Mouse (Mus musculus): ENCODE data around the gene Tbx15. TPM values are rescaled to one million over a fixed set of nuclear protein-coding genes. Genes with fewer than 3 reads are reported as not detected.
"Not testable (repeated sequence)": the region's sequence is repeated elsewhere in the genome, so short reads cannot be mapped to it uniquely, and the experiment has no call there.

Tbx15 gene
- polyA plus RNA-seq, 1 experiment = not detected

DNA sequence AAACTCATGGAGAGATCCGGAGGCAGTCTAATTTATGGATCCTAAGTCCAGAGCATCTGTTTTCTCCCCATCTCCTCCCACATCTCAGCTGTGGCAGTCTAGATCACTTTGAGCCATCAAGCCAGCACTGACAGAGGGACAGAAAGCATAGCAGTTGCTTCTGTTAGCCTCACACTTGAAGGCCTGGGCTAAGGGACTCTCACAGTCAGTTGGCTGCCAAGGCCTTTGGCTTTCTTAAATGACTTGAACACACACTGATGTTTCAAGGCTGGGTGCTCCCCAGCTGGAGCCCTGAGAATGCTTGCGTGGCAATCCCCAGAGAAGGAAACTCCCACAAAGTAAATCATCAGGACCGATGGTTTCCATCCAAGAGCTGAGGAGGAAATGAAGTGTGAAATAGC is 52.4 kb downstream of the Tbx15 start:
- Histone ChIP-seq H3K4me1 (no peaks in the 10 kb centered on the region), H3K36me3 (replicated peaks; ENCODE audit: low read length) (no peaks in the 10 kb centered on the region), H3K9me3 (no peaks in the 10 kb centered on the region), H3K27me3 (replicated peaks) (no peaks in the 10 kb centered on the region), H3K4me3 (replicated peaks) (no peak overlapping the region)
- no peak for TF ChIP-seq GATA1 (IDR thresholded peaks at IDR 0.05; ENCODE audit: borderline replicate concordance, low read length)
- TF ChIP-seq FLI1 (IDR thresholded peaks at IDR 0.05; ENCODE audit: low read length) = no peak

DNA sequence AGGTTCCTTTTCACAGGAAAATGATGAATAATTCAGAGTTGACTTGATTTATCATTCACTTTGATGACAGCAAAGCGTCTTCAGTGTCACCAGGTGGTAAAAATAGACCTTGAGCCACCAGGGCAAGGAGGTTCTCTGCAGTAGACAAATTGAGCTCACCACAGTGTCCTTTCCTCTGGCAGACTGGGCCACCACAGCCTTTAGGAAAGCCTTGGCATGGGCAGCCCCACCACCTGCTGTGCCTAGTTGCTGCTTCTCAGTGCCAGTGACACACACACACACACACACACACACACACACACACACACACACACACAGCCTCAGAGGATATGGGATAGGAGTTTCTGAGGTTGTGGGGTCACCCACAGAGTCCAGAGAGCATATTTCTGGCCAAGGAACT is 54.0 kb downstream of the Tbx15 start:
- H3K27me3 ChIP-seq (replicated peaks); H3K9me3 ChIP-seq; H3K4me3 ChIP-seq (replicated peaks); H3K36me3 ChIP-seq (replicated peaks; ENCODE audit: low read length); H3K4me1 ChIP-seq: not testable (repeated sequence)

DNA sequence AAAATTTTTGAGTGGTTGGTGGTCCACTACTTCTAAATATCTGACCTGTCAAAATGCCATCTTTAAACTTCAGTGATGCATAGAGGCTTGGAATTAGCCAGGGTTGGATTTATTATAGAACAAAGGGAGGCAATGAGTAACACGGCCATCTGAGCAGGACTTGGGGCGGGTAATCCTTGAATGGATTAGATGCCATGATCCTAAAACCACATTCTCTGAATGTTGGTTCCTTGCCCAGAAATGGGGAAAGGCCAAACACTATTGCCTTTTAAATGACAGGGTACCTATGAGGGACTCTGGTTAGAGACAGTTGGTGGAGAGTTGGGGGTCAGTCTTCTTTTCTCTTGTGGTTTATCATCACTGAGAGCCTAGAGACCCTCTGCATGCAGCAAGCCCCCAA is 55.1 kb downstream of the Tbx15 start:
- Histone ChIP-seq H3K27me3 (replicated peaks) (no peaks in the 10 kb centered on the region), H3K4me3 (replicated peaks) (no peak overlapping the region), H3K9me3 (peaks cover 3% of the 10 kb centered on the region; the same call in 1 of the 2 replicates), H3K36me3 (replicated peaks; ENCODE audit: low read length) (no peaks in the 10 kb centered on the region), H3K4me1 (no peaks in the 10 kb centered on the region)
- TF ChIP-seq GATA1 (IDR thresholded peaks at IDR 0.05; ENCODE audit: borderline replicate concordance, low read length) (no peak), FLI1 (IDR thresholded peaks at IDR 0.05; ENCODE audit: low read length) (no peak)

DNA sequence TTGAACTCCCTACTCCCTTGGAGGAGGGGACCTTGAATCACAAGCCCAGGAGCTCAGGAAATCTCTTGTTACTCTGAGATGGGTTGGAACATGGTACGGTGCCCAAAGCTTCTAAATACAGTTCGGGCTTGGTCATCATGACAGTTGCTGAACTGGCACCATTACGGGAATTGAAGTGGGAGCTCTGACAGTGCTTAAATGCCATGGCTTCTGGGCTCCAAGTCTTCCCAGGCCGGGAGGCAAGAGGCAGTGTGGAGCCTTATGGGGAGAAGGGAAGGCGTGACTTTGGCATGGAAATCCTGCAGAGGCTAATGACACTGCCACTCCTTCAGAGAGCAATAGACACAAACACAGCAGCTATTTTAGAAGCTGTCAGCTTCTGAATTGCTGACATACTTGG is 56.0 kb downstream of the Tbx15 start:
- TF ChIP-seq GATA1 (IDR thresholded peaks at IDR 0.05; ENCODE audit: borderline replicate concordance, low read length) = no peak
- Histone ChIP-seq H3K9me3 (peaks cover 3% of the 10 kb centered on the region; the same call in 1 of the 2 replicates), H3K4me1 (no peaks in the 10 kb centered on the region), H3K4me3 (replicated peaks) (no peak overlapping the region), H3K27me3 (replicated peaks) (no peaks in the 10 kb centered on the region), H3K36me3 (replicated peaks; ENCODE audit: low read length) (no peaks in the 10 kb centered on the region)

DNA sequence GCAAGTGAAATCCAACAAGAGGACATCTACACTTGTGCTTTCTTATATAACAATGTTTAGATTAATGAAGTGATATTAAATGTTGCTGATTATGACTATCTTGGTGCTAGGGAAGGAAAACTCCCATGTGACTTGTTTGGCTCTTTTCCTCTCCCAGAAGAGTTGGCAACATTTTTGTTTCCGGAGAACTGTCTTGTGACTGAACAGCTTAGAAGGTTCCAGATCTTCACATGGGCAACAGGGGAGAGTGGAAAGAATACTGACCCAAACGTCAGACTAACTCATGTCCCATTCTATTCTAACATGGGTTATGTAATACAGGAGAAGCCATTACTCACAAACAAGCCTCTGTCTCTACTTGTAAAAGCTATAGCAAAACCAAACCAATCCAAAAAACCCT is 60.7 kb downstream of the Tbx15 start:
- Histone ChIP-seq H3K27me3 (replicated peaks) (no peaks in the 10 kb centered on the region), H3K9me3 (peaks cover 3% of the 10 kb centered on the region; the same call in 1 of the 2 replicates), H3K4me1 (no peaks in the 10 kb centered on the region), H3K36me3 (replicated peaks; ENCODE audit: low read length) (no peaks in the 10 kb centered on the region), H3K4me3 (replicated peaks) (no peak overlapping the region)
- no peak for TF ChIP-seq GATA1 (IDR thresholded peaks at IDR 0.05; ENCODE audit: borderline replicate concordance, low read length)
- TF ChIP-seq FLI1 (IDR thresholded peaks at IDR 0.05; ENCODE audit: low read length) = no peak

DNA sequence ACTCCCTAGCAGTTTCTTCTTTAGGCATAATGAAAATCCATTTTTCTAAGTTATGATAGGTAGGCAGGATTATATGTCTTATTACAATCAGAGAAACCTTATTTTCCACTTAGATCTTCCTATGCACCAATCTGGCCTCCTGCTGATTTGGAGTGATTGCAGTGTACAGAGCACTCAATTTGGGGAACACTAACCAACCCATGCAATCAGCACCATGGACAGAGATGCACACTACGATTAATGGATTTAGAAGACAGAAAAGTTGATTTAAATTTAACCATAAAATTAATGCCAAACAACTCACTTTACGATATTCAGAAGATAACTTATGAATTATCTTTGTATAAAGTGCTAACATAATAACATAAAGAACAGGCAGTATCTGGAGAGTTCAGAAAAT is 70.7 kb downstream of the Tbx15 start:
- no peaks in the 10 kb centered on the region for H3K4me1 ChIP-seq
- TF ChIP-seq GATA1 (IDR thresholded peaks at IDR 0.05; ENCODE audit: borderline replicate concordance, low read length) = no peak
- no peak for TF ChIP-seq FLI1 (IDR thresholded peaks at IDR 0.05; ENCODE audit: low read length)
- H3K36me3 ChIP-seq (replicated peaks; ENCODE audit: low read length) = no peaks in the 10 kb centered on the region
- no peak overlapping the region for H3K4me3 ChIP-seq (replicated peaks)
- H3K27me3 ChIP-seq (replicated peaks) = no peaks in the 10 kb centered on the region
- peaks cover 9% of the 10 kb centered on the region for H3K9me3 ChIP-seq

DNA sequence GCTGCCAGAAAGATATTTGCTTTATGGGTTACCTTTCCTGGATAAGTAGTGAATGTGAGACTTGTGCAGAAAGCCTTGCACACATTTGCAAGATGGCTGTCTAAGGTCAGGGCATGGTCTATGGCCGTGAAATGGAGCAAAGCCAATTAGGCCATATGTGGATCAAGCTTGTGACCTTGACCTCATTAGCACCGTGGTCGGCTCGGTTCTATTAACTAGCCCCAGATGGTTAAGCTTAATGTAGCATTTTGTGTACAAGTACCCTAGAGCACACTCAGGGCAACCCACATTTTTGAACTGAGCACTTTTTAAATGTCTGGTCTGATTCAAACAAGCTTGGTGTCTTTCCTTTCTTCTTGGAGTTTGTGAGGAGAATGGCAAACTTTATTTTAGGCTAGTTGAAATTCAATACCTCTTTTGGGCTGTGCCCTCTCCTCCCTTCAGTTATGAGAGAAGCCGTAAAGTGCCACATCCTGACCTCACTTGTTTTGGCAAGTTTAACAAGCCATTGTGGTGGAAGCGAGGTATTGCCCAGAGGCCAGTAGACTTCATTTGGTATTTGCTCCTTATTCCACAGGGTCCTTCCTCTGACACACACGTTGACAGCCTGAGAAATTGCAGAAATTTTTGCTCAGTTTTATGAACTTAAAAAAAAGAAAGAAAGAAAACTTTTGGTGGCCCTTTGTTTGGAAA is 71.9 kb downstream of the Tbx15 start:
- H3K36me3 ChIP-seq (replicated peaks; ENCODE audit: low read length) = no peaks in the 10 kb centered on the region
- no peak overlapping the region for H3K4me3 ChIP-seq (replicated peaks)
- H3K27me3 ChIP-seq (replicated peaks) = no peaks in the 10 kb centered on the region
- H3K9me3 ChIP-seq = peaks cover 12% of the 10 kb centered on the region
- no peaks in the 10 kb centered on the region for H3K4me1 ChIP-seq
- TF ChIP-seq GATA1 (IDR thresholded peaks at IDR 0.05; ENCODE audit: borderline replicate concordance, low read length) = no peak
- no peak for TF ChIP-seq FLI1 (IDR thresholded peaks at IDR 0.05; ENCODE audit: low read length)

DNA sequence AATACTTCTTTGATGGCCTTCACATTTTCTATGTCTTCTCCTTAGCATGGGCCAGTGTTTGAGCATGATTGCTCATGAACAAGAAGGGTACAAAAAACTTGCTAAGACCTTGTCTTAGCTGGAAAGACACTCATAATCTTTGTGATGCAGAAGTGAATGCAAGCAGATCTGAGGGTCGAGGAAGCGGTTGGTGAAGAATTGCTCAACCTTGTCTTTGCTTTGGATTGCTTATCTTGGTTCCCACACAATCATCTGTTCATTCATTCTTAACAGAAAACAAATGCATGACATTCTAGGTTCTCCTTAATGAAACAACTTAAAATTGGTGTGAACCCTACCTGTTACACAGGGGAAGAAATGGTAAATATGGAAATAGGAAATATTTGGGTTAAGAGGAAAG is 82.2 kb downstream of the Tbx15 start:
- TF ChIP-seq FLI1 (IDR thresholded peaks at IDR 0.05; ENCODE audit: low read length) = no peak
- TF ChIP-seq GATA1 (IDR thresholded peaks at IDR 0.05; ENCODE audit: borderline replicate concordance, low read length) = no peak
- H3K36me3 ChIP-seq (replicated peaks; ENCODE audit: low read length) = no peaks in the 10 kb centered on the region
- no peak overlapping the region for H3K4me3 ChIP-seq (replicated peaks)
- no peaks in the 10 kb centered on the region for H3K27me3 ChIP-seq (replicated peaks)
- H3K4me1 ChIP-seq = no peaks in the 10 kb centered on the region
- no peaks in the 10 kb centered on the region for H3K9me3 ChIP-seq

DNA sequence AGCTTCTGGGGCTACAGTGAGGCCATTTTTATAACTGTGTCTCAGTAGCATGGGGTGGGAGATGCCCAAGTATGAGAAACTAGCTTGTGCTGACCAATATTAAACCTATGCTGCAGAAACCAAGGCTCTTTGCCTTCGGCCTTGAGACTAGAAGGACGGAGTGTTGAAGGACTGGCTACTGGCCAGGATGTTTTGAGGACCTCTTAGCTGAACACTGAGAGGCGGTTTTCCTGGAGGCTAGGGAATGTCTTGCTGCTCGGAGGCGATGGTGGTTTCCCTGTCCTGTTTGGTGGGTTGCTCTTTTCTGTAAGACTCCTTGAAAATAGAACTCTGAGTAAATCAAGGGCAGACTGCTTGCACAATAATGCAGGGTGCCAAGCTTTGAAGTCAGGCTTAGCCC is 89.1 kb downstream of the Tbx15 start:
- Histone ChIP-seq H3K4me1 (no peaks in the 10 kb centered on the region), H3K4me3 (replicated peaks) (no peak overlapping the region), H3K9me3 (0 out of 2 replicates have a peak, but pooled peaks cover 10% of the 10 kb centered on the region), H3K36me3 (replicated peaks; ENCODE audit: low read length) (no peaks in the 10 kb centered on the region), H3K27me3 (replicated peaks) (no peaks in the 10 kb centered on the region)
- TF ChIP-seq GATA1 (IDR thresholded peaks at IDR 0.05; ENCODE audit: borderline replicate concordance, low read length) (no peak), FLI1 (IDR thresholded peaks at IDR 0.05; ENCODE audit: low read length) (no peak)

DNA sequence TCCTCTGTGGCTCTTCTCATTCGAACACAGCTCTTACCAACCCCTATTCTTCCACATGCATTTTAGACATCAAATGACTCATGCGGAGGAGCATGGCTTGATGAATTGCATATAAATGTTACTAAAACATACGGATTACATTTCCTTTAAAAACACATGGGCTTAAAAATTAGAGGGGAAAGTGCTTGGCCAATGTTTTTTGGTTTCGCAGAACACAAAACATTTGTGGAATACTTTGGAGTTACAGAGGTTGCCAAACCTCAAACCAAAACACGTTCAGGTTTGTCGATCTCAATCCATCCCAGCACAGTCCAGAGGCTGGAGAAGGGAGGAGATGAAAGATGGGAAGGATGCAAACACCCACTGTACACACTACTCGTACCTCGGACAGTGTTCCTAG is 90.9 kb downstream of the Tbx15 start:
- H3K36me3 ChIP-seq (replicated peaks; ENCODE audit: low read length) = no peaks in the 10 kb centered on the region
- no peak overlapping the region for H3K4me3 ChIP-seq (replicated peaks)
- TF ChIP-seq GATA1 (IDR thresholded peaks at IDR 0.05; ENCODE audit: borderline replicate concordance, low read length) (no peak), FLI1 (IDR thresholded peaks at IDR 0.05; ENCODE audit: low read length) (no peak)
- H3K9me3 ChIP-seq = 0 out of 2 replicates have a peak, but pooled peaks cover 11% of the 10 kb centered on the region
- no peaks in the 10 kb centered on the region for H3K27me3 ChIP-seq (replicated peaks)
- no peaks in the 10 kb centered on the region for H3K4me1 ChIP-seq

DNA sequence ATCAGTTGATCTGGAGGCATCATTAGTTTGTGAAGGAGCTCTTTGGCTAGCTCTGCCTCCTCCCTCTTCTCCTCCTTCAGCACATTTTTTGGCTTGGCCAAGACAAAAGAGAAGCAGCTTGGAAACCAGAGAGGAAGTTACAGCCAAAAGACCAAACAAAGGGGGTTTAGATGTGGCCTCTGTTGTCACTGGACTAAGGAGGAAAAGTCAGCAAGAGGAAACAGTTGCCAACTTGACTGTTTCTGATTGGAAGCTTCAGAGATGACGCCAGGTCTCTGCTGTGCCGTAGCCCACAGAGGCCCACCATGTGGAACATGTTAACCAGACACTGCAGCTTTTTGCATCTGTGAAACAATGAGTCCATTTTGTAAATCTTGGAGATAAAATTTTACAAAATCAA is 96.7 kb downstream of the Tbx15 start:
- Histone ChIP-seq H3K9me3 (peaks cover 17% of the 10 kb centered on the region), H3K4me1 (no peaks in the 10 kb centered on the region), H3K36me3 (replicated peaks; ENCODE audit: low read length) (no peaks in the 10 kb centered on the region), H3K27me3 (replicated peaks) (no peaks in the 10 kb centered on the region), H3K4me3 (replicated peaks) (no peak overlapping the region)
- no peak for TF ChIP-seq FLI1 (IDR thresholded peaks at IDR 0.05; ENCODE audit: low read length)
- TF ChIP-seq GATA1 (IDR thresholded peaks at IDR 0.05; ENCODE audit: borderline replicate concordance, low read length) = no peak

All from megakaryocyte, embryonic 14.5 days (primary cell).